Mouse (Mus musculus) MEL (cell line): ENCODE measurements around the gene Mapk1ip1. TPM values are rescaled to one million over a fixed set of nuclear protein-coding genes. Genes with fewer than 3 reads are reported as not detected.

Experiments
- DNase-seq: peaks from one replicate; pipeline ENCODE4 v3.0.0; 2011; ENCODE audit warnings: low read depth, low spot score
- H3K27ac ChIP-seq: 2 replicates; pipeline ENCODE4 v1.5.1; 2012; ENCODE audit warnings: low read depth, mild to moderate bottlenecking, control low read depth, low read length, moderate library complexity; ENCODE audit not compliant: control insufficient read depth
- H3K27me3 ChIP-seq, 2 experiments: fragments of 150-350 bp in 1 of 2; sonication (generic) in 1 of 2; 2 replicates each; pipeline ENCODE4 v1.6.1; 2012; ENCODE audit warnings: low read length in 2 of 2, mild to moderate bottlenecking in 2 of 2, improper control_type of control experiment in 1 of 2, moderate library complexity in 1 of 2; ENCODE audit not compliant: insufficient read depth in 2 of 2, control insufficient read depth in 1 of 2
- H3K36me3 ChIP-seq, 2 experiments: 2 replicates each; pipeline ENCODE4 v1.6.1; 2012 to 2014; ENCODE audit warnings: low read length in 2 of 2, improper control_type of control experiment in 1 of 2, inconsistent platforms in 1 of 2, mild to moderate bottlenecking in 1 of 2; ENCODE audit not compliant: insufficient read depth in 2 of 2, control insufficient read depth in 1 of 2
- H3K4me1 ChIP-seq, 2 experiments: fragments of 150-350 bp in 1 of 2; sonication (generic) in 1 of 2; 2 replicates each; pipeline ENCODE4 v1.6.1; 2012; ENCODE audit warnings: low read length in 2 of 2, improper control_type of control experiment in 1 of 2, mild to moderate bottlenecking in 1 of 2; ENCODE audit not compliant: insufficient read depth in 2 of 2, control insufficient read depth in 1 of 2
- H3K4me3 ChIP-seq, 2 experiments: fragments of 150-350 bp in 1 of 2; sonication (generic) in 1 of 2; 2 replicates each; pipeline ENCODE4 v1.5.1; 2012; ENCODE audit warnings: low read depth in 2 of 2, low read length in 2 of 2, mild to moderate bottlenecking in 2 of 2, moderate library complexity in 2 of 2, control low read depth in 1 of 2, improper control_type of control experiment in 1 of 2; ENCODE audit not compliant: control insufficient read depth in 1 of 2, insufficient read depth in 1 of 2
- H3K79me2 ChIP-seq: 2 replicates; pipeline ENCODE4 v1.6.1; 2012; ENCODE audit warnings: mild to moderate bottlenecking, low read length, moderate library complexity; ENCODE audit not compliant: control insufficient read depth, poor library complexity, insufficient read depth
- H3K9ac ChIP-seq: 2 replicates; pipeline ENCODE4 v1.6.1; 2012; ENCODE audit warnings: low read depth, mild to moderate bottlenecking, control low read depth, low read length, moderate library complexity; ENCODE audit not compliant: control insufficient read depth, poor library complexity, severe bottlenecking
- H3K9me3 ChIP-seq: fragments of 150-350 bp; sonication (generic); replicated peaks from 2 replicates; pipeline ENCODE4 v1.6.1; 2012; ENCODE audit warnings: mild to moderate bottlenecking, low read length, improper control_type of control experiment, moderate library complexity; ENCODE audit not compliant: insufficient read depth
- BHLHE40 ChIP-seq: IDR thresholded peaks from 2 replicates; pipeline ENCODE4 v1.6.1; 2012; ENCODE audit warnings: low read depth, mild to moderate bottlenecking, inconsistent platforms, low read length, improper control_type of control experiment, borderline replicate concordance
- CHD1 ChIP-seq: IDR thresholded peaks from 2 replicates; pipeline ENCODE4 v1.6.1; 2012; ENCODE audit warnings: low read depth, mild to moderate bottlenecking, inconsistent platforms, low read length, improper control_type of control experiment
- CHD2 ChIP-seq: IDR thresholded peaks from 2 replicates; pipeline ENCODE4 v1.6.1; 2011; ENCODE audit warnings: low read length, improper control_type of control experiment
- CTCF ChIP-seq, 3 experiments: IDR thresholded peaks in 2 of 3; conservative IDR thresholded peaks in 1 of 3; 2 replicates each; pipeline ENCODE4 v1.5.1; 2011 to 2012; ENCODE audit warnings: low read length in 3 of 3, low read depth in 2 of 3, mild to moderate bottlenecking in 2 of 3, improper control_type of control experiment in 1 of 3, inconsistent platforms in 1 of 3, mixed read lengths in 1 of 3, moderate library complexity in 1 of 3; ENCODE audit not compliant: control insufficient read depth in 1 of 3, insufficient read depth in 1 of 3, poor library complexity in 1 of 3, severe bottlenecking in 1 of 3
- ELF1 ChIP-seq: IDR thresholded peaks from 2 replicates; pipeline ENCODE4 v1.6.1; 2014; ENCODE audit warnings: low read depth, mild to moderate bottlenecking, inconsistent platforms, low read length, improper control_type of control experiment, moderate library complexity
- EP300 ChIP-seq, 2 experiments: IDR thresholded peaks; 2 replicates each; pipeline ENCODE4 v1.6.1; 2011; ENCODE audit warnings: improper control_type of control experiment in 2 of 2, low read length in 2 of 2, low read depth in 1 of 2, mild to moderate bottlenecking in 1 of 2
- ETS1 ChIP-seq: IDR thresholded peaks from 2 replicates; pipeline ENCODE4 v1.6.1; 2012; ENCODE audit warnings: low read depth, mild to moderate bottlenecking, inconsistent platforms, low read length, improper control_type of control experiment, moderate library complexity
- GABPA ChIP-seq: IDR thresholded peaks from 2 replicates; pipeline ENCODE4 v1.6.1; 2012; ENCODE audit warnings: low read depth, mild to moderate bottlenecking, inconsistent platforms, low read length, improper control_type of control experiment, moderate library complexity
- KAT2A ChIP-seq: conservative IDR thresholded peaks from 2 replicates; pipeline ENCODE4 v1.6.1; 2012; ENCODE audit warnings: low read depth, low read length, improper control_type of control experiment, inconsistent platforms
- MAX ChIP-seq: IDR thresholded peaks from 2 replicates; pipeline ENCODE4 v1.6.1; 2011; ENCODE audit warnings: low read length, improper control_type of control experiment
- MEF2A ChIP-seq: IDR thresholded peaks from 2 replicates; pipeline ENCODE4 v1.6.1; 2014; ENCODE audit warnings: low read depth, mild to moderate bottlenecking, inconsistent platforms, low read length, improper control_type of control experiment; ENCODE audit not compliant: poor library complexity, insufficient replicate concordance, severe bottlenecking; ENCODE audit errors: extremely low read depth
- NRF1 ChIP-seq: IDR thresholded peaks from 2 replicates; pipeline ENCODE4 v1.6.1; 2014; ENCODE audit warnings: low read depth, mild to moderate bottlenecking, inconsistent platforms, low read length, improper control_type of control experiment, moderate library complexity; ENCODE audit not compliant: poor library complexity, insufficient read depth, severe bottlenecking
- POLR2AphosphoS2 ChIP-seq: IDR thresholded peaks from 2 replicates; pipeline ENCODE4 v1.6.1; 2011; ENCODE audit warnings: low read length, improper control_type of control experiment
- RAD21 ChIP-seq: IDR thresholded peaks from 2 replicates; pipeline ENCODE4 v1.6.1; 2011; ENCODE audit warnings: mild to moderate bottlenecking, low read depth, low read length, improper control_type of control experiment
- SIN3A ChIP-seq: IDR thresholded peaks from 2 replicates; pipeline ENCODE4 v1.6.1; 2012; ENCODE audit warnings: low read length, improper control_type of control experiment, inconsistent platforms
- SMC3 ChIP-seq: IDR thresholded peaks from 2 replicates; pipeline ENCODE4 v1.6.1; 2011; ENCODE audit warnings: low read depth, low read length, improper control_type of control experiment
- TAL1 ChIP-seq: IDR thresholded peaks from 2 replicates; pipeline ENCODE4 v1.6.1; 2012; ENCODE audit warnings: mild to moderate bottlenecking, inconsistent platforms, low read length, moderate library complexity, mixed read lengths
- USF1 ChIP-seq: IDR thresholded peaks from 2 replicates; pipeline ENCODE4 v1.6.1; 2014; ENCODE audit warnings: low read depth, mild to moderate bottlenecking, inconsistent platforms, low read length, improper control_type of control experiment, moderate library complexity
- ZNF384 ChIP-seq: IDR thresholded peaks from 2 replicates; pipeline ENCODE4 v1.6.1; 2012; ENCODE audit warnings: low read depth, mild to moderate bottlenecking, inconsistent platforms, low read length, improper control_type of control experiment
- polyA plus RNA-seq, 2 experiments: library from polyadenylated mRNA; stranded (reverse) in 1 of 2; unstranded in 1 of 2; fragments of >175 nt in 1 of 2; fragments of >200 nt in 1 of 2; gene quantifications; 2 replicates each; pipeline versions ENCODE4 v1.2.1 to v1.2.4; 2012; ENCODE audit warnings: low replicate concordance in 2 of 2, low read depth in 1 of 2; ENCODE audit not compliant: insufficient read length in 2 of 2, insufficient read depth in 1 of 2, missing spikeins in 1 of 2
- total RNA-seq: library from RNA; depleted of rRNA; stranded (reverse); fragments of 300-350 nt; gene quantifications from 2 replicates; pipeline ENCODE4 v1.2.3, GENCODE M21; 2012

The Mapk1ip1 gene
- total and polyA plus RNA-seq, 3 experiments: 2.1 to 12.4 TPM; not detected in 1

DNA sequence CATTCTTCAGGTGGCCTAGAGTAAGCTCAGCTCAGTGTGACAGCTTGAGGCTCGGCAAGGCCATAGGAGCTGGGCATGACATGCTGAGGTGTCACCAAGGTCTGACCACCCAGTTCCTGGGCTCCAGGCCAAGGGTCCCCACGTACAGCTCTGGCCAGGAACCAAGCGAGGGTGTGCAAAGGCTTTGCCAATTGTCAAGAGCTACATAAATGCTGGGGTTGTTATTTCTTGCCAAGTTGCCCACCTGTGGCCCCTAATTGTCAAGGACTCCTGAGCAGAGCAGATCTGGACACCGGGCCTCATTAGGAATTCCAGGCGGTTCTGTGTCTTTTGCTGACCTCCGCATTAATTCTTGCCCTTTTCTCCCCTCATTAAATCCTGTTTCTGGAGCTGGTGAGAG lies 21.6 kb downstream of the Mapk1ip1 start:
- Histone ChIP-seq H3K27ac (no peak overlapping the region), H3K4me1 (no peaks in the 10 kb centered on the region), H3K79me2 (no peaks in the 10 kb centered on the region), H3K27me3 (no peaks in the 10 kb centered on the region), H3K36me3 (no peaks in the 10 kb centered on the region), H3K4me3 (no peak overlapping the region), H3K9ac (no peak overlapping the region), H3K9me3 (no peaks in the 10 kb centered on the region)
- TF ChIP-seq EP300 (IDR thresholded peaks at IDR 0.05; ENCODE audit: low read depth in 1 of 2, low read length in 2 of 2) (no peak), CTCF (IDR thresholded peaks at IDR 0.05 in 2 of 3, conservative IDR thresholded peaks at IDR 0.05 in 1 of 3; ENCODE audit: control insufficient read depth in 1 of 3, insufficient read depth in 1 of 3, low read depth in 2 of 3, low read length in 3 of 3, poor library complexity in 1 of 3, severe bottlenecking in 1 of 3) (no peak), RAD21 (no peak), TAL1 (no peak), CHD1 (no peak), MEF2A (no peak), NRF1 (no peak), ETS1 (no peak), SIN3A (no peak), CHD2 (no peak), BHLHE40 (no peak), KAT2A (no peak), ELF1 (no peak), SMC3 (no peak), GABPA (no peak), USF1 (no peak)
- DNase-seq: no peak

DNA sequence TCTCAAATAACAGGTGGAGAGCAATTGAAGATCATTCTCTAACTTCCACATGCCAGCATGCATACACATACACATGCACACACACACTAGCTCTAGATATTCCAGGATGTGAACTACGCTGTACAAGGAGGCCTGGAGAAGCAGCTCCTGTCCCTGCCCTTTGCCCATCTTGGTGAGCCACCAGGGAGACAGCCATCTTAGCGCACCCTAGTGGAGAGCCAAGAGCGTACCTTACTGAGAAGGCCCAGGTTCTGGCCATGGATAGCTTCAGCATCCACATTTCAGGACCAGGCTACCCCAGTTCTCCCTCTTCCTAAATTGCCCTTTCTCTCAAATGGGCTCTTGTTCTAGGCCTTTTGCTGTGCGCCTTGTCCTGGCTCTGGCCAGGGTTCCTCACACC lies 27.8 kb downstream of the Mapk1ip1 start:
- DNase-seq: no peak
- no peaks in the 10 kb centered on the region for H3K4me1 ChIP-seq
- TF ChIP-seq ZNF384: no peak
- no peak for TF ChIP-seq MAX
- TF ChIP-seq CTCF (IDR thresholded peaks at IDR 0.05 in 2 of 3, conservative IDR thresholded peaks at IDR 0.05 in 1 of 3; ENCODE audit: control insufficient read depth in 1 of 3, insufficient read depth in 1 of 3, low read depth in 2 of 3, low read length in 3 of 3, poor library complexity in 1 of 3, severe bottlenecking in 1 of 3): peak in 1 of 3 experiments; percentile 20; a peak in 1 of 6 replicates
- no peak for TF ChIP-seq POLR2AphosphoS2
- H3K9me3 ChIP-seq: no peaks in the 10 kb centered on the region
- no peaks in the 10 kb centered on the region for H3K79me2 ChIP-seq
- no peaks in the 10 kb centered on the region for H3K36me3 ChIP-seq
- H3K27me3 ChIP-seq: no peaks in the 10 kb centered on the region
- no peak overlapping the region for H3K4me3 ChIP-seq
- no peak overlapping the region for H3K27ac ChIP-seq
- H3K9ac ChIP-seq: no peak overlapping the region
